Comparison of ENCODE assay signal across 15 mouse cellular contexts in the genomic region with DNA sequence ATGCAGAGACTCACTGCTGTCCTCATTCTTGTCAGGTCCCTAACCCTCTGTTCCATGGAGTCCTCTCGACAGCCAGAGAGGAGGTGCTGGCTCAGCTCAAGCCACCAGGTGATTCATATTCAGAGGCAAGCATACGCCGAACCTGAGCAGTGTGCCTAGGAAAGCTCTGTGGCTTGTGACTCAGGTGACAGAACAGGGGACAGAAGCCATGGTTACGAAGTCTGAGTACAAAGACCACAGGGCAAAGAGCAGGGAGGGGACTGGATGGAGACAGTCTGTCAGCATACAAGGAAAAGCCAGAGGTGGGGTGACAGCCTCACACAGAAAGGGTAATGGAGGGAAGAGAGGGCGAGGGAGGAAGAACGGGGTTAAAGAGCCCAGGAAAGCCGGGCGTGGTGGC.
"Had no signal": no experiment of that assay in that cellular context is flagged by ENCODE, and none has a peak within 500 bp of the region (broad histone marks: within the 10 kb centered on the region; RNA-seq: fewer than 3 reads in every experiment).

No protein-coding gene starts in this region.

- ATAC-seq: liver, postnatal 0 days; midbrain, embryonic 13.5 days had no signal

- H3K4me3 ChIP-seq: layer of hippocampus, adult 2 months; limb, embryonic 10.5 days; liver, embryonic 13.5 days; lung, embryonic 15.5 days; megakaryocyte, embryonic 14.5 days; midbrain, embryonic 13.5 days; myocyte had no signal

- H3K27ac ChIP-seq: kidney, postnatal 0 days; layer of hippocampus, adult 2 months; limb, embryonic 10.5 days; liver, embryonic 13.5 days; lung, embryonic 15.5 days; macrophage; midbrain, embryonic 13.5 days had no signal

- H3K9me3 ChIP-seq: limb, embryonic 10.5 days; liver, embryonic 13.5 days; lung, embryonic 15.5 days; megakaryocyte, embryonic 14.5 days; midbrain, embryonic 13.5 days had no signal

- H3K27me3 ChIP-seq: lung, embryonic 15.5 days; midbrain, embryonic 13.5 days had no signal

- H3K4me2 ChIP-seq: liver, embryonic 13.5 days; lung, embryonic 15.5 days; midbrain, embryonic 13.5 days had no signal

- H3K36me3 ChIP-seq: limb, embryonic 10.5 days; liver, embryonic 13.5 days; lung, embryonic 15.5 days; midbrain, embryonic 13.5 days had no signal

- DNase-seq: kidney, postnatal 4 days; liver, embryonic 13.5 days; liver, postnatal 0 days; lung, postnatal 14 days; spleen, adult 18-20 months; thymus, adult 2 months; thymus, postnatal 25 days had no signal

- H3K9ac ChIP-seq: liver, embryonic 13.5 days; liver, postnatal 0 days; lung, embryonic 15.5 days; midbrain, embryonic 13.5 days had no signal
